Mouse (Mus musculus): ENCODE data around the gene Mta3.
"Not testable (repeated sequence)": the region's sequence is repeated elsewhere in the genome, so short reads cannot be mapped to it uniquely, and the experiment has no call there.

Gene Mta3

DNA sequence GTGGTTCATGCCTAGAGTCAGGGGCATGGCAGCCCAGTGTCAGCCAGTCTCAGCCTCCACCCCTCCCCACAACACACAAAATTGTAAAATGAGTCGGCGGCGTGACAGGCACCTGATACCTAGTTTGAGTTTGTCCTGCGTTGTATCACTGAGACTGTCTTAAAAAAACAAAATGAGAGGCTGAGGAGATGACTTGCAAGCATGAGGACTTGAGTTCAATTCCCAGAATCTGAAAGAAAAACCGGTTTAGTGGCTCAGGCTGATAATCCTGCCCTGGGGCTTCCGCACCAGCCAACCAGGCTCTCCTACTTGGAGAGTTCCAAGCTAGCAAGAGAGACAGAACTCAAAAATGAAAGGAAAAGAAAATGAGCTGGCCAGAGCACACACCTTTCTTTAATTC lies 2.9 kb downstream of the Mta3 start:
- DNase-seq (ENCODE audit: low read depth) = no peak

GRCm38 (mm10) chr17:83709517-83709916 lies 3.6 kb downstream of the Mta3 start:
- DNase-seq (ENCODE audit: low read depth) = not testable (repeated sequence)

GRCm38 (mm10) chr17:83710639-83711038 lies 4.7 kb downstream of the Mta3 start:
- DNase-seq (ENCODE audit: low read depth) = no peak

- no peak for DNase-seq (ENCODE audit: low read depth)
Observed at GRCm38 (mm10) chr17:83712341-83712740, 6.4 kb downstream of the Mta3 start.

DNA sequence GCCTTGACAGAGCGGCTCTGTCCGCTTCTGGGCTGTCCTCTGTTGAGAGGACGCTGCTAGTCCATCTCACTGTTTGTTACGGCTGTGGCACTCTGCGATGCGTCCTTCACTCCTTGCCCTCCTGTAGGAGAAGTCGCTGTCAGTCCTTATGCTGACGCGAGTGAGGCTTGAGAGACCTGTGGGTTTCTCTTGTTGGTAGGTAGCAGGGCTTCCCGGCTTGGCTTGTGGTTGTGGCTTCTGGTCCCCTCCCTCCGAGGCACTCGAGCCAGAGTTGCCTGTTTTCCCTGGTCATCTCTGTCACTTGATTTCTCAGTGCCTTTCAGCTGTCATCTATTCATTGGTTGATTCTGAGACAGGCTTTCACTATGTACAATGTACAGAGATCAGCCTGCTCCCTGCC lies 14.5 kb downstream of the Mta3 start:
- no peak for DNase-seq (ENCODE audit: low read depth)

- no peak for DNase-seq (ENCODE audit: low read depth)
Observed at GRCm38 (mm10) chr17:83721157-83721556, 15.2 kb downstream of the Mta3 start.

DNA sequence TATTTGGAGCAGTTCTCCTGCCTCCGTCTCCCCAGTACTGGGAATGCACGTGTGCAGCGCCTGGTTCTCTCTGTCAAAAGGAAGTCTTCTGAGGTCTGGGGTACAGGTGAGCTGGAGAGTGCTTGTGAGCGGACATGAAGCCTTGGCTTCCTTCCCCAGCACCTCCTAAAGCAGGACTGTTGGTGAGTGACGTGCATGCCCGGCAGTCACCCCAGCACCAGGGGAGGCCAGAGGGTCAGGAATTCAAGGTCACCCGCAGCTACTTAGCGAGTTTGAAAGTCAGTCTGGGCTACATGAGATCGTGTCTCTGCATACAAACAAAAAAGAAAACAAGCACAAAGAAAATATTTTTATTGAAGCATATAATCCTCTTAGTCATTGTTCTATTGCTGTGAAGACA lies 17.1 kb downstream of the Mta3 start:
- DNase-seq (ENCODE audit: low read depth) = no peak

GRCm38 (mm10) chr17:83726496-83726895 lies 20.5 kb downstream of the Mta3 start:
- DNase-seq (ENCODE audit: low read depth) = no peak

DNA sequence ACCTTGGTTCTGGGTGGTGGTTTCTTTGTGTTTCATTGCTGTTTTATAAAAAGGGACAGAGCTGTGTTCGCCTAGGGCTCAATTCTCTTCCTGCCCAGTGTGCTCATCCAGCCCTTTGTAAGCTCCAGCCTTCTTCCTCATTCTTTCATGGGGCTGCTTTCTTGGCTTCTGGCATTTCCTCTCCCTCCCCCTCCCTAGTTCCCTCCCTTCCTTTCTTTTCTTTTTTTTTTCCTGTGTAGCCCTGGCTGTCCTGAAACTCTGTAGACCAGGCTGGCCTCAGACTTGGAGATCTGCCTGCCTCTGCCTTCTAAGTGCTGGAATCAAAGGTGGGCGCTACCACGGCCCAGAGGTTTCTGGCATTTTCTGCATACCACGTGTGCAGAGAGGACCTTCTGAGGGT lies 21.7 kb downstream of the Mta3 start:
- no peak for DNase-seq (ENCODE audit: low read depth)

GRCm38 (mm10) chr17:83729029-83729428 lies 23.1 kb downstream of the Mta3 start:
- no peak for DNase-seq (ENCODE audit: low read depth)

DNA sequence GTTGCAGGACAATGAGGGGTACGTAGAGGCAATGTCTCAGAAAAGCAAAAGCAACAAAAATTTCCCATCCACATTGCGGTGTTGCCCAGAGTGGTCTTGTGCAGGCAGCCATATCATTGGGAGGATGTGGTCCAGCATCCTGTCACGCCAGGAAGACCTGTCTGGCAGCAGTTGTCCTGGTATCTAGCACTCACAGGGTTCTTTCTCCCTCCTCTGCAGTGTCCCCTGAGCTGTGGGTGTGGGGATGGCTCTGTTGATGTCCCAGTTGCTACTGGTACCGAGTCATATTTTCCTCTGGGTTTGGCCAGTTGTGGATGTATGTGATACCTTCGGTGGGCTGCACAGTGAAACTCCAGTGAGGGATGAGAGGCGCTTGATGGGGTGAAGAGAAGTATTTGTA lies 24.2 kb downstream of the Mta3 start:
- DNase-seq (ENCODE audit: low read depth) = no peak

GRCm38 (mm10) chr17:83732166-83732629 lies 26.2 kb downstream of the Mta3 start:
- DNase-seq (ENCODE audit: low read depth) = peak; percentile 62

GRCm38 (mm10) chr17:83732801-83733200 lies 26.8 kb downstream of the Mta3 start:
- peak; percentile 7 for DNase-seq (ENCODE audit: low read depth)

DNA sequence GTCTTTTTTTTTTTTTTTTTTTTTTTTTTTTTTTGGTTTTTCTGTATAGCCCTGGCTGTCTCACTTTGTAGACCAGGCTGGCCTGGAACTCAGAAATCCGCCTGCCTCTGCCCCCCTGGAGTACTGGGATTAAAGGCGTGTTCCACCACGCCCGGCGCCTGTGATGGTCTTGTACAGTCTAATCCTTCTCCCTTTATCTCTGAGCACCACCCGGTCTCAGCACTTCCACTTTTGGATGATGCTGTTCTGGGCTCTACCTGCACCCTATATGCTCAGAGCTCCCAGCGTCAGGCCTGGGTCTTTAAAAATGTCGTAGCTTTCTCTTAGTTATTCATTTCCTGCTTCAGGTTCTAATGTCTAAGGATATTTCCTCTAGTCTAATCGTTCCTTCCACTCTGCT lies 30.7 kb downstream of the Mta3 start:
- DNase-seq (ENCODE audit: low read depth) = no peak

DNA sequence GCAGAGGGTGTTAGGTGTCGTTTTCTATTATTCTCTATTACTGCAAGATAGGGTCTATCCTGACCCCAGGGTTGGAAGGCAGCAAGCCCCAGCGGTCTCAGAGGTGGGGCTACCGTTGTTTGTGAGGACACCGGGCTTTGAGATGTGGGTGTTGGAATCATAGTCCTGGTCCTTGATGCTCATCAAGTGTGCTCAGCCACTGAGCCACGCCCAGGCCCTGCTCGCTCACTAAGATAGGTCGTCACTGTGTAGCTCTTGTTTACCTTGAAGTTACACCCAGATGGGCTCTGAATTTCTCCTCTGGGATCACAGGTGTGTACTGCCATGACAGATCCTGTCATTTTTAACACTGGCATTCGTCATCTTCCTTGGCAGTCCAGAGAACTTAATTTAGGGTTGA lies 31.8 kb downstream of the Mta3 start:
- DNase-seq (ENCODE audit: low read depth) = no peak

DNA sequence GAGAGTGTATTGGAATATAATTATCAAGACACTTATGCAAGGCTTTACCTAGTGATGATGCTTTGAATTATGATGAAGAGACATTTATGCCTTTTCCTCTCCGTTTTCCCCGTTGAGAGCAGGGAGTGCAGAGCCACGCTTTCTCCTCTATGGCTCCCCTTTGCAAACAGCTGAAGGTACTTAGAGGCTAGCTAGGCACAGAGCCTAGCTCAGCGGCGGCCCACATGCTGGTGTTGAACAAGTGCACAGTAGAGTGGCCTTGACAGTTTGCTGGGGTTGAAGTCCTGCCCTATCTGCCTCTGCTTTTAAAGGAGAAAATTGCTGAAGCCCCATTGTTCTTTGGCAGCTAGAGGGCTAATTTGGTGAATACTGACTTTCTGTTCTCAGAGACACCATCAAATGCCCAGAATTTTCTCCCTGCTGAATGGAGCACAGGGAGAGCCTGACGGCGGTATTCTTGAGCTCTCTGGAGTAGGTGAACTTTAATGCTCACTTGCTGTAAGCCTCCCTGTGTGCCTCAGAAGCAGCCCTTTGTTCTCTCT lies 34.2 kb downstream of the Mta3 start:
- DNase-seq (ENCODE audit: low read depth) = no peak

DNA sequence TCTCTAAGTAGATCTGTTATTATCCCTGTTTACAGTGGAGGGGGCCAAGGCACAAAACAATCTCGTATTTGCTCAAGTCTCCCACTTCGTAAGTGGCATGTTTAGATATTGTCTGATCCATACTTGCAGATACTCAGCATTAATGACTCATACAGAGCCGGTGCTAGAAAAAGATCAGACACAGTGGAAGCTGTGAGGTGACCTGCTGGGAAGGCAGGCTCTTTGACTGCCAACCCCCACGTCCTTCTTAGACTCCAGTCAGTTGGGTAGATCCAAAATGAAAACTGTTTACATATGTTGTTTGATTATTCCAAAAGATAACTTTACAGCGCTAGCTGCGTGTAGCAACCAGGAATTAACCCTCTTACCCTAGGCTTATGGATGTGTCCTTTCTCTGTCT lies 35.3 kb downstream of the Mta3 start:
- DNase-seq (ENCODE audit: low read depth) = no peak

DNA sequence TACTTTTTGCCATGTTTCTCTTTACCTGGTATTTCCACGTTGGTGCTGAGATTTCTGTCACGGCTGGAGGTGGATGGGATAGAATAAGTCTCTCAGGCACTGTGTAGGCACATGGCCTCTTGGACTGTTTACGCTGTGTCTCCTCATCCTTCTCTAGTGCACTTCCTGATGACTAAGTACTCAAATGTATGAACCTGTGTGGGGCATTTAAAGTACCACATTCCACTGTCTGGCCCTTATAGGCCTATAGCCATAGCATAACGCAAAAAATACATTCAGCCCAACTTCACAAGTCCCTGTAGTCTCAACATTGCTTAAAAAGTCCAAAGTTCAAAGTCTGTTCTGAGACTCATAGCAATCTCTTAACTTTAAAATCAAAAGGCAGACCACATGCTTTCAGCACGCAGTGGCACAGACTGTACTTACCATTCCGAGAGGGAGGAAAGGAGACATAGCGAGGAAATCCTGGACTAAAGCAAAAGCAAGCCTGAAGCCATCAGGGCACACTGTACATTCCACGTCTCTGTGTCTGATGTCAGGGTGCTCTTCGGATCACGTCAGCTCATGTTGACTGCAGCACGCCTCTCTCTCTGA lies 38.4 kb downstream of the Mta3 start:
- DNase-seq (ENCODE audit: low read depth) = no peak

- DNase-seq (ENCODE audit: low read depth) = no peak
Observed at GRCm38 (mm10) chr17:83747405-83748160, 41.6 kb downstream of the Mta3 start.

GRCm38 (mm10) chr17:83750216-83750950 lies 44.4 kb downstream of the Mta3 start:
- no peak for DNase-seq (ENCODE audit: low read depth)

DNA sequence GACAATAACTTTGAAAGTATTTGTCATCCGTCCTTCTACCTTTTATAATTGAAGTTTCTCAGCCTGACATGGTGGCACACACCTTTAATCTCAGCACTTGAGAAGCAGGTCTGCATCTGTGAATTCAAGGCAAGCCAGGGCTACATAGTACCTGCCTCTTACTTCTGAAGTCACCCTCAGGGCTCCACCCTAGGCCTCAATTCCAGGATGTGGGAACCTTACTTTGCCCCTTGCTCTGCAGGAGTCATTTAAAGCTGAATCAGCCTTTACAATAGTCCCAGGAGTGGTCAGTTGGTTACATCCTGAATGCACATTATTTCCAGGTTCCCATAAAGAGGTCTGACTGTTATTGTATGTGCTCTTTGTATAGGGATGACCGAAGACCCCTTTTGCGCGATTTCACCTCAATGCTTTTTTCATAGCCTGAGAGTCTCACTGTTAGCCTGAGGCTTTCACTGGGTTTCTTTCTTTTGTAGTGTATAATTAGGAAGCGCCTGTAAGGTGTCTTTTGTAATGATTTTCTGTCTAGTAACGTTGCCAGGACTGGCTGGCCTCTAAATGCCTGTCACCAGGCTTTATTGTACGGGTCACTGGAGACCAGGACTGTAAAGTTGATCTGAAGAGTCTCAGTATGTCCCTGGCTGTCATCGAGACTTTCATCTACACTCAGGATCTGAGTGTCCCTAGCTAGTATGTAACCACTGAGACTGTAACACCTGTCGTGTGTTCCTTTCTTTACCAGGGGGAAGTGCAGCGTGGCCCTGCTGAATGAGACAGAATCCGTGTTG lies 47.3 kb downstream of the Mta3 start:
- DNase-seq (ENCODE audit: low read depth) = no peak

GRCm38 (mm10) chr17:83758096-83758495 lies 52.1 kb downstream of the Mta3 start:
- peak; percentile 19 for DNase-seq (ENCODE audit: low read depth)
